Mouse (Mus musculus) E14TG2a.4 (cell line): ENCODE data around the gene Gm45713.
A peak's percentile ranks its signal among the peaks of the same experiment; 100 is the strongest.

Experiments used
- H3K27me3 ChIP-seq: 2 replicates; pipeline ENCODE4 v1.6.1; 2014; ENCODE audit warnings: low read length, control low read depth; ENCODE audit not compliant: insufficient read depth
- H3K36me3 ChIP-seq: 2 replicates; pipeline ENCODE4 v1.6.1; 2014; ENCODE audit warnings: low read length, control low read depth; ENCODE audit not compliant: insufficient read depth
- H3K4me1 ChIP-seq: replicated peaks from 2 replicates; pipeline ENCODE4 v1.6.1; 2014; ENCODE audit warnings: low read depth, low read length, control low read depth
- H3K4me3 ChIP-seq: replicated peaks from 2 replicates; pipeline ENCODE4 v1.5.1; 2014; ENCODE audit warnings: mild to moderate bottlenecking, low read length
- H3K9me3 ChIP-seq: 2 replicates; pipeline ENCODE4 v1.6.1; 2014; ENCODE audit warnings: low read length, control low read depth
- CTCF ChIP-seq: conservative IDR thresholded peaks from 2 replicates; pipeline ENCODE4 v1.5.1; 2014; ENCODE audit warnings: low read length
- NANOG ChIP-seq: IDR thresholded peaks from 2 replicates; pipeline ENCODE4 v1.6.1; 2014; ENCODE audit warnings: borderline replicate concordance, low read length, mixed read lengths
- POU5F1 ChIP-seq: IDR thresholded peaks from 2 replicates; pipeline ENCODE4 v1.6.1; 2014; ENCODE audit warnings: low read length, borderline replicate concordance

The Gm45713 gene

DNA sequence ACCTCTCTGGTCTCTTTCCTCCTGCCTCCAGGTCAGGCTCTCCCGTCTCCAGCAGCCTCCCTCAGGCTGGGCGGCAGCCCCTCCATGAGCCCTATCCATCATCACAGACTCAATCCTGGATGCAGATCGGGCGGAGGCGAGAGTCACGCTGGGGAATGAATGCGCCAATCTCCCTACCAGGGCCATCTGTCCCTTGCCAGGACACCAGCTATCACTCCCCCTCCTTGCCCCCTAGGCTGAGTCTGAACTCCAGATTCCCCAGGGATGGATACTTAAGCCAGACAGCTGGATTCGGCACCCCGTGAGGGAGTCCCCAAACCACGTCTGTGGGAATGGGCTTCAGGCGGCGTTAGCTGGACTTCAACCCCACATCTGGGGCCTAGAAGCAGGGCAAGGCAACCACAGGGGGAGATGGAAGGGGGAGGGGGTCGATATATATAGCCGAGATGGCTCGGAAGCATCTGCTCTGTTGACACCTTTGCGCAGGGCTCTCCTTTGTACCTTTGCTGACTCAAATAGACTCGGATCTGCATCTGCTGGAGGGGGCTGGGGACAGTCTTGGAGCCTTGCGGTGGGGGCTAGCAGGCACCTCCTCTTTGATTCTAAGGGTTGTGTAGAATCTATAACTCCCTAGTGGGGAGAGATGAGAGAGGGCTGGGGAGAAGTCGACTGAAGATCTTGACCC is 31.9 kb upstream of the Gm45713 start:
- peaks cover 13% of the 10 kb centered on the region for H3K9me3 ChIP-seq
- H3K4me1 ChIP-seq: peaks cover 86% of the 10 kb centered on the region
- peaks cover 5% of the 10 kb centered on the region; the same call in 1 of the 2 replicates for H3K36me3 ChIP-seq
- TF ChIP-seq NANOG (no peak), POU5F1 (no peak), CTCF (no peak)
- peak overlapping the region; percentile 66 for H3K4me3 ChIP-seq
- peaks cover 82% of the 10 kb centered on the region for H3K27me3 ChIP-seq

DNA sequence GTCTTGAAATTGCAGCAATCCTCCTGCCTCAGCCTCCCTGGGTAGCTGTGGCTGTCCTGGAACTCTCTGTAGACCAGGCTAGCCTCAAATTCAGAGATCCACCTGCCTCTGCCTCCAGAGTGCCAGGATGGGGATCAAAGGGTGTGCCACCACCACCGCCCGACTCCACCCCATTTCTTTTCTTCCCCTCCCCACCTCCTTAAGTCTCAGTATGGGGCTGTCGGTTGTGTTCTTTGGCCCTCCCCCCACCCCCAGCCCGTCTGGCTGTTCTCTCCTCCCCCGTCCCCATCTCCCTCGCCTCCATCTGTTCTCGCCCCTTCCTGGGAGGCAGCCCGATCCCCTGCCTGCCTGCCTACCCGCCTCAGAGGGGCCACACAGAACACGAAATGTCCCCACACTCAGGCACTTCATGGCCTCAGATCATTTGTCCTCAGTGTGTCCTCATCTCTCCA is 30.9 kb upstream of the Gm45713 start:
- no peak overlapping the region; the same call in 1 of the 2 replicates for H3K4me3 ChIP-seq

DNA sequence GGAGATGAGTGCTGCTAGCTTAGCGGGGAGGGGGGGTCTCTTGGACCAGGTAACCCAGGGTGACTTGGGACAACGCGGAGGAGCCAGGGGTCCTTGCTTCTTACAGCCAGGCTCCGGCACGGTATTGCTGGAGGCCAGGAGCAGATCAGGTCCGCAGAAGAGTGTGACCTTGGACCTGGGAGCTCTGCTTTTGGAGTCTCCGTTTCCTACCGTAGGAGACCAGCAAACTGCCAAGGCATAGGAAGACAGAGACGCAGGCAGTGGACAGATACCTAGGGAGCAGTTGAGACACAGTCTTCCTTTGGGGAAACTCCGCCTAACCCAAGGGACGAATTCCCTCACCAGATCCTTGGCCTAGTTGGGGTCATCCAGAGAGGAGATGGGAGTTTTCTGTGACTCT is 29.7 kb upstream of the Gm45713 start:
- Histone ChIP-seq H3K27me3 (peaks cover 76% of the 10 kb centered on the region), H3K36me3 (peaks cover 8% of the 10 kb centered on the region), H3K4me3 (no peak overlapping the region), H3K4me1 (peaks cover 77% of the 10 kb centered on the region), H3K9me3 (peaks cover 13% of the 10 kb centered on the region)
- TF ChIP-seq NANOG (no peak), POU5F1 (no peak), CTCF (no peak)

More for the DNA sequence above, 30.9 kb upstream of the Gm45713 start:
- peaks cover 87% of the 10 kb centered on the region for H3K27me3 ChIP-seq
- peaks cover 83% of the 10 kb centered on the region for H3K4me1 ChIP-seq
- H3K36me3 ChIP-seq: peaks cover 5% of the 10 kb centered on the region; the same call in 1 of the 2 replicates
- TF ChIP-seq POU5F1 (no peak), NANOG (no peak), CTCF (no peak)
- peaks cover 13% of the 10 kb centered on the region for H3K9me3 ChIP-seq

DNA sequence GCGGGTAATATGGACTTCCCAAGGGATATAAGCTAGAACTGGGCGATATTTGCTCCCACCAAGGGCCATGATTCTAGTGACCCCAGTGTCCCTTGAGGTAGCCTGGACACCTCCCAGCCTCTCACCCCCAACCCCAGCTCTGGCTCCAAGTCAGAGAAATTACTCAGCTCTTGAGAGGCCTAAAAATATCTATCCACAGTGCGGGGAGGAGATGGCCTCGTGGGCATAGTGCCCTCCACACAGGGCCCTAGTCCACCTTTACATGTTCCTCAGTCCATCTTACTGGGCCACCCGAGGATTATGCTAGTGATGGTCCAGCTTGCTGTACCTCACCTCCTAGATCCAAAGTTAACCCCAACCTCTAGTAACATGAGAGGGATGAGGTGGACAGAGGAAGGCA is 28.8 kb upstream of the Gm45713 start:
- Histone ChIP-seq H3K36me3 (peaks cover 17% of the 10 kb centered on the region), H3K4me1 (peaks cover 72% of the 10 kb centered on the region), H3K4me3 (peak overlapping the region; percentile 86; the same call in 1 of the 2 replicates), H3K9me3 (peaks cover 6% of the 10 kb centered on the region), H3K27me3 (peaks cover 67% of the 10 kb centered on the region)
- TF ChIP-seq POU5F1 (no peak), CTCF (no peak)

DNA sequence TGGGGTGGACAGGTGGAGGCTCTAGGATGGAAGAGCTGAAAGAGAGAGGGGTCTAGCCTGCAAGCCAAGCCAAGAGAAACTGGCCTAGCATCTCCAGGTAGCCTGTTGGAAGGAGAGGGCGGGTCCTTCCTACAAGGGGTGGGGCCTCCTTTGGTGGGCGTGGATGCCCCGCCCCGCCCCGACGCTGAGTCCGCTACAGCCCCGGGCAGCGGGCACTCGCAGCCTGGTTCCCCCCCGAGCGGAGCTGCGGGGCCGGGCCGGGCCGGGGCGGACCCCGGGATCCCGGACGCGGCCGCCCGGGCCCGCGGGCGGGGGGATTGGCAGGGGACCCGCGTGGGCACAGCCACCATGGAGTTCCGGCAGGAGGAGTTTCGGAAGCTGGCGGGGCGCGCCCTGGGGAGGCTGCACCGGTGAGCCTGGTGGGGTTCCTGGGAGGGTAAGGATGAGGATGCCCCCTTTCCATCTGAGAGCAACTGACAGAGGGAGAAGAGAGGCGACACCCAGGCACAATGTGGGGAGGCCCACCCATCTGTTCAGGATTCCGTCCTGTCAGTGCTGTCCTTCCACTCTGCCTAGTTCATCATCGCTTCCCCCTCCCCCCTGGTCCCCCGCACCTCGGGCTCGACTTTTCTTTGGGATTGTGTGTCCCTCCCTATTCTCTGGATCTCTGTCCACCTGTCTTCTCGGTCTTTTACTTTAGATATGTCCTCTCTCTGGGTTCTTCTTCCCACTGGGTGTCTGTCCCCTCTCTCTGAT is 27.9 kb upstream of the Gm45713 start, which contains the start of gene Slc17a7:
TSS of gene Slc17a7 (plus strand) at position 215 of the 756 bp plus-strand sequence.
- Histone ChIP-seq H3K27me3 (peaks cover 58% of the 10 kb centered on the region), H3K36me3 (peaks cover 21% of the 10 kb centered on the region), H3K4me1 (peaks cover 66% of the 10 kb centered on the region), H3K4me3 (peak within 1 kb of the TSS; percentile 86), H3K9me3 (no peaks in the 10 kb centered on the region)
- TF ChIP-seq NANOG: no peak

DNA sequence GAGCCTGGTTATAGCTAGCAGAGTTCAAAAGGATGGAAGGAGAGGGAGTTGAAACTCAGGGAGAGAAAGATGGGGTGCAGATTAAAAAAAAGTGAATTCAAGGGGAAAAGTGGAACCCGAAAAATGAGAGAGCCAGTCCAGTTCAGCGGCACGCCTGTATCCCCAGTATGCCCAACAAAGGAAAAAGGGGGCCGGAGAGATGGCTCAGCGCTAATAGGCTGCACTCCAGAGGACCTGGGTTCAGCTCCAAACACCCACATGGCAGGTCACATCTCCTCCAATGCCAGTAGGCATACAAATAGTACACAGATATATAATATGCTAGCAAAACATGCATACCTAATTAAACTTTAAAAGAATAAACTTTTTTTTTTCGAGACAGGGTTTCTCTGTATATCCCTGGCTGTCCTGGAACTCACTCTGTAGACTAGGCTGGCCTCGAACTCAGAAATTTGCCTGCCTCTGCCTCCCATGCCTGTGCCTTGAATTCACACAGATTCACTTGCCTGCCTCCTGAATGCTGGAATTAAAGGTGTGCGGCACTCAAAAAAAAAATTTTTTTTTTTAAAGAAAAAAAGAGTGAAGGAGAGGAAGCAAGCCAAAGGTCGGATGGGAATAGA is 27.1 kb upstream of the Gm45713 start:
- TF ChIP-seq POU5F1 (no peak), CTCF (no peak), NANOG (no peak)
- peaks cover 50% of the 10 kb centered on the region for H3K27me3 ChIP-seq
- peak overlapping the region; percentile 86; the same call in 1 of the 2 replicates for H3K4me3 ChIP-seq
- H3K4me1 ChIP-seq: peaks cover 61% of the 10 kb centered on the region
- peaks cover 27% of the 10 kb centered on the region for H3K36me3 ChIP-seq
- no peaks in the 10 kb centered on the region for H3K9me3 ChIP-seq

DNA sequence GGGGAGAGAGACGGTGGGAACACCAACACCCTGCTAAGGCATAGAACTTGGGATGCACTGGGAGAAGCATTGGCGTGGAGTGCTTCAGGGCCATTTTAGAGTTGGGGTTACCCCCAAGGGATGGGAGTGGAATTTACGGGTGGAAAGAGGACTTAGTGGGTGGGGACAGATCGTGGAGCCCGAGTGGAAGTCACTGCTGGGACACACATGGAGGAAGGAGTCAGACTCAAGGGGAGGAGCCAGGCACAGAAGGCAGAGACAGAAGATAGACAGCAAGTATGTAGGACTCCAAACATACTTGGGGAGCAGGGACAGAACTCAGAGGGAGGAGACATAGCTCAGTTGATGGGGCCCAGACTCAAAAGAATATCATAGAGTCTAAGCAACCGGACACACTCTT is 26.5 kb upstream of the Gm45713 start:
- TF ChIP-seq CTCF: no peak
- no peak for TF ChIP-seq POU5F1
- TF ChIP-seq NANOG: no peak
- peaks cover 33% of the 10 kb centered on the region for H3K36me3 ChIP-seq
- peaks cover 44% of the 10 kb centered on the region for H3K27me3 ChIP-seq
- no peaks in the 10 kb centered on the region for H3K9me3 ChIP-seq
- H3K4me3 ChIP-seq: peak overlapping the region; percentile 62
- H3K4me1 ChIP-seq: peaks cover 55% of the 10 kb centered on the region

DNA sequence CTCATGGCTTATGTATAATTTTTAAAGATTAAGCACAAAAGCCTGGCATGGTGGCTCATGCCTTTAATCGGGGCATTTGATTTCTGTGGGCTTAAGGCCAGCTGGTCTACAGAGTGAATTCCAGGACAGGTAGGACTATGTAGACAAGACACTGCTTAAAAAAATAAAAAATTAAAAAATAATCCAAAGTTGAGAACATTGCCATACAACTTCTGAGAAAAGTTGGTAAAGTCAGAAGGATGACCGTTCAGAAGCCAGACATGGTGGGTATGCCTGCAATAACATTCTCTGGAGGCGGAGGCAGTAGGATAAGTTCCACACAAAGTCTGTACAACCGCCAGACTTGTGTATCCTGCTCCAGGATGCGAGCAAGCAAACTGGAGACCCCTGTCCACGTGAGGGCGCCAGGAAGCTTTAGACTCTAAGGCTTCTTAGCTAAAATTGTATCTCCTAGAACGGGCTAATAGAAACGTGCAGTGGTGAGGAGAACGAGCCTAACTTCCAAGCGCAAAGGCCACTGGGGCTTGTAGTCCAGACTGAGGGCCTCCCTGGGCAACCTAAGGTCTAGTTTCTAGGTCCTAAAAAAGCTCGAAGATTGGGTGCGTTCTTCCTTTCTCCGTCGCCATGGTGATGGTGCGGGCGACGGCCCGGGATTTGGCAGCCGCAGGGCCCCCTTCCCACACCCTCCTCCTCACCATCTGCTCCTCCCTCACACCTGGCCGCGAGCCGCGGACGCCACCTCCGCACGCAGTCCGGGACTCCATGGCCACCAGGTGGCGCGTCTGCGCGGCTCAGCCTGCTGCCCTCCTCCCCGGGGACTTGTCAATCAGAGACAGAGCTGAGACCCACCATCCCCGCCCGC is 25.8 kb upstream of the Gm45713 start:
- peaks cover 49% of the 10 kb centered on the region for H3K4me1 ChIP-seq
- H3K4me3 ChIP-seq: peak overlapping the region; percentile 62
- peaks cover 38% of the 10 kb centered on the region for H3K36me3 ChIP-seq
- H3K27me3 ChIP-seq: peaks cover 37% of the 10 kb centered on the region
- H3K9me3 ChIP-seq: no peaks in the 10 kb centered on the region
- TF ChIP-seq NANOG (no peak), CTCF (peak; percentile 15)
